Mouse (Mus musculus): ENCODE data around the gene Exoc6b. TPM values are rescaled to one million over a fixed set of nuclear protein-coding genes. Genes with fewer than 3 reads are reported as not detected.
A peak's percentile ranks its signal among the peaks of the same experiment; 100 is the strongest.

Gene Exoc6b
- total RNA-seq, 2 experiments from 2014 or later = 81.3 to 85.1 TPM

DNA sequence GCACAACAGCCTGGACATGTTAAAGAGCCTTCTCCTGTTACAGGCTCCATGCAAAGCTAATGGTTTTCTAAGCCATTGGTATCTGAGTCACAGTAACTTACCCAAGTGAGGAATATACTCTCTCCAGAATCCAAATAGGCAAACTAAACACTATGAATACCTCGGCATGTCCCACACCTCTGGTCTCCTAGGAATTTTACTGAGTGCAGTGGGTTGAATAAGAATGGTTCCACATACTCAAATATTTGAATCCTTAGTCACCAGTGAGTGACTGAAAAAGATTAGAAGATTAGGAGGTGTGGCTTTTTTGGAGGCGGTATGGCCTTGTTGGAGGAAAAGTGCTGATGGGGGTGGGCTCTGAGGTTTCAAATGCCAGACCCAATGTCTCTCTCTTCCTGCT lies 55.4 kb downstream of the Exoc6b start:
- DNase-seq (ENCODE audit: low spot score in 2 of 2) = no peak
- intact Hi-C loops (cut with DNase I) = loop anchor here (5.0 to 10.0 kb wide), 2 partner anchors 92 to 419 kb away; partner anchors contain the start of gene Cyp26b1

DNA sequence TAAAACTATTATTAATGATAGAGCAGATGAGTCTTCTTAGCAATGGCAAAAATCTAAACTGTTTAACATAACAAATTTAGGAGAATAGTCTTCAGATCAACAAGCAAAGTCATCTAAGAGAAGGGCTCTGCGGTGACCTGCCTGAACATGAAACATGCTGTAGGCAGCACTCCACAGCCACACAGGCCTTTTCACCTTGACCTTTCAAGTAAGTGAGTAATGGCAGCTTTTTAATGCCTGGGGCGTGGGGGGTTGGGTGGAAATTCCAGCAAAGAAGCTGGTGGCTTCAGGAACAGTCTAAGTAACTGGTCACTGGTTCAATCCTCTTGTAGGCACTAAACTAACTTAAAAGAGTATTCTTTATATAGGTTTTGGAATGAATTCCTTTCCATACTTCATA lies 58.9 kb downstream of the Exoc6b start:
- no peak for DNase-seq (ENCODE audit: low spot score in 2 of 2)
- intact Hi-C loops (cut with DNase I) = loop anchor here (5.0 to 10.0 kb wide), 2 partner anchors 88 to 416 kb away; partner anchors contain the start of gene Cyp26b1

DNA sequence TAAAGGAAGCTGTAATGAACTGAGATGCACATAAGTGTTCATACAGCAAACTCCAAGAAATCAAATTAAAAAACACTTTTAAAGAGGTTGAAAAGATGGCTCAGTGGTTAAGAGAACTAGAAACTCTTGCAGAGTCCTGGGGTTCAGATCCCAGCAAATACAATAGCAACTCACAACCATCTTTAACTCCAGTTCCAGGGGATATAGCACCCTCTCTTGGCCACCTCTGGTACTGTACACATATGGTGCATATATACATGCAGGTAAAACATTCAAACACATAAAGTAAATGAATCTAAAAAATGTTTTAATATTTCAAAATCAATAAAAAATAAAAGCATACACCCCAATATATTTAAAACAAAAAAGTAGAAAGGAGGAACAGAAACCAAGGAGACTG lies 73.9 kb downstream of the Exoc6b start:
- no peak for DNase-seq (ENCODE audit: low spot score in 2 of 2)
- intact Hi-C loops (cut with DNase I) = no loop called here

DNA sequence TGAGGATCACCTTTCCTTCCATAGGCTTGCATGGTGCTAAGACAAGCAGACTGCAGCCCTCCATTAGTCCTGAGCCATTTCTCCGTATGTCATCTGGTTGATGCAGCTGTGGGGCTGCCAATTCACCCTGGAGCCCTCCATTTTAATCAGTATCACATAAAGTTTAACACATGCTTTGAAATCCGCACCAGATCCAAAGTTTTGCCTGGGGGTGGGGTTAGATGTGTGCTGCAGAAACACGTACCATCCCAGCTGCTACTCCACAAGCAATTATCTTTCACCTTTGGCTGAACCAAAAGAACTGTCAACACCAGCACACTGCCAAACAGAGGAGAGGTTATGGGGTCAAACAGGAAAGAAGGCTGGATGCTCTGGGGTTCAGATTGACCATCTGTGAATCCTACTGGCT lies 92.7 kb downstream of the Exoc6b start:
- no peak for DNase-seq (ENCODE audit: low spot score in 2 of 2)
- intact Hi-C loops (cut with DNase I) = no loop called here

DNA sequence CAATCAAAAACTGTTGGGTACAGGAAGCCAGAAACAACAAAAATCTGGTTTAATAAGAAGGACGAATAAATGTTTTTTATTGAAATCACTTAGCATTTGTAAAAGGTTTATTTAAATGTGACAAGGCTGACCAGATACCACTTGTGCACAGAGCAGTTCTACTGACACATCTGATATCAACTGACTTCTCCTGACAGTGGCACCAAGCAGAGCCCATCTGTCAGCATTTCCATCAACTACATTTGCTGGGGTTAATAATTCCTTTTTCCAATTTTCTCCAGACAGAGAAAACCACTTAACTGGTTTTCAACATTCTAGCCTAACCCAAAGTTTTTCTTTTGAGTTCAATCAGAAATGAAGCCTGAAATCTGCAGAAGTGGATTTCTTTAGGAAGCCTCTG lies 100.8 kb downstream of the Exoc6b start:
- no peak for DNase-seq (ENCODE audit: low spot score in 2 of 2)
- intact Hi-C loops (cut with DNase I) = no loop called here

DNA sequence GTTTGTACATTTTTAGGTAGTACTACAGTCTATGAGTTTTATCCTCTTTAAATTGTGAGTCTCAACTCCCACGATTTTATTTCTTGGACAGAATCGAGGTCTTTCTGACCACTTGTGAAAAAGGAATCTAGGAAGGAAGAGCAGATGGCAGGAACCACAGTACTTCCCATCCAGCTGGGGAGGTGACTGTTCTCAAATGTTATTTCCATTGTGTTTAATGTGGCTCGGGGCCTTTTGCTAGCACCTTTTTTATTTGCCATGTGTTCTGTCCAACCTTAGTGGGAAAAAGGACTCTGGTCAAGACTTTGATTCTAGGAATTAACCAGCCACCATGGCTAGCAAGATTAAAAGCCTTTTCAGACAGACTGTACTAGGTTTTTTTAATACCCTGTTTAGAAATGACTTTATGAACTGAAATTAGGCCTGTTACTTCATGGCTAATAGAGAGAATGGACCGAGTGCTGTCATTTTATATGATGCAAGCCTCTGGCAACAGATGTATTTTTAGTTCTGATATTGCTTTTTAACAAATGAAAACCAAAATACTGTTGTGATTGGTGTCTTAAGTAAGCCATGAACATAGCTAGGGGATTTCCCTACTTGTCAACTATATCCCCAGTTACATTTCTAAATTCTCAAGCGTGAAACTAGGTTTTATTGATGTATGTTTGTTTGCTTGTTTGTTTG lies 104.4 kb downstream of the Exoc6b start:
- DNase-seq (ENCODE audit: low spot score in 2 of 2) = peak in 1 of 2 experiments; percentile 48
- intact Hi-C loops (cut with DNase I) = no loop called here

DNA sequence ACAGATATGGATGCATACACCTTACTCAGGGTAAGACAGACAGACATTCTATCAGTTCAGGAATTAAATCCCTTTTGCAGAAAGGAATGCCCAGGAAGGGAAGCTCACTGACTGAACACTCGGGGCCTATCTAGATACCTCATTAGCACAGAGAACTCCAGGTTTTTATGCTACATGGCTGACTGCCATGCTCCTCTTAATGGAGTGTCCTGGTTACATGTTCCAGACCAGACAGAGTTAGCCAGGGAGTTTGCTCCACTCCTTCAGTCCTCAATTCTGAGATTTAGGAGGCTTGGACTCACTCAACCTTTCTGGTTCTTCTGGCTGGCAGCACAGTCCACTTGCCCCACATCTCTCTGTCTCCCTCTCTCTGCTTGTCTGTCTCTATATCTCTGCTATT lies 106.3 kb downstream of the Exoc6b start:
- intact Hi-C loops (cut with DNase I) = no loop called here
- no peak for DNase-seq (ENCODE audit: low spot score in 2 of 2)

DNA sequence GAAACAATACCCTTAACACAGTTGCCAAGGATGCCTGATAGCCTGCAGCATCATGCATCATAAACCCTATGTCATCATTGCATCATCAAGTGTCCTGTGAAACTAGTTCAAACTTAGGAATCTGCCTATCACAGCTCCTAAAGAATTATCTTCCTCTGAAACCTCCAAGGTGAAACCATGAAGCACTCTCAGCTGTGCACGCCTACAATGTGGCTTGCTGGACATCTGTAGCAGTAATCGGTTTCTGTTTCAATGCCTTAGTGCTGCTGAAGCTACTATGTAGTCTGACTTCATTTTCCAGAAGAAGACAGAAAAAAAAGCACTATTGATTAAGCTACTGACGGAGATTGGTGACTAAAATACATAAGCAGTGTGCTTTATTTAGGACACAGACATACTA lies 107.5 kb downstream of the Exoc6b start:
- DNase-seq (ENCODE audit: low spot score in 2 of 2) = no peak
- intact Hi-C loops (cut with DNase I) = no loop called here

DNA sequence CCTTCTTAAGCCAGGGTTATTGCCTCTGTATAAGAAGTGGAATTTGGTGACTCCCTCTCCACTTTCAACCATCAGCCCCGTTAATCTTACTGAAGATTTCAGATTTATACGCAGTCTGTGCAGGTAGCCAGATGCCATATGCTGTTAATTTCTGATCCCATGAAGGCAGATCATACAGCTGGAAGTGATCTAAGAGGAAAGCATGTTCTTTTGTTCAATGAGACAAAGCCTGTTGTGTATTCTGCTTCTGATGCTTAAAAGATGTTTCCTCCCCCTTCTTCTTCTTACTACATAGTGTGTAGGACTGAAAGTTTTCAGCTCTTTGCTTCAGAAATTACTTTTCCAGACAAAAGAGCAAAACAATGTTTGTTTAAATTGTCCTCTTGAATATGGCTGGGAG lies 109.8 kb downstream of the Exoc6b start:
- DNase-seq (ENCODE audit: low spot score in 2 of 2) = no peak
- intact Hi-C loops (cut with DNase I) = no loop called here

DNA sequence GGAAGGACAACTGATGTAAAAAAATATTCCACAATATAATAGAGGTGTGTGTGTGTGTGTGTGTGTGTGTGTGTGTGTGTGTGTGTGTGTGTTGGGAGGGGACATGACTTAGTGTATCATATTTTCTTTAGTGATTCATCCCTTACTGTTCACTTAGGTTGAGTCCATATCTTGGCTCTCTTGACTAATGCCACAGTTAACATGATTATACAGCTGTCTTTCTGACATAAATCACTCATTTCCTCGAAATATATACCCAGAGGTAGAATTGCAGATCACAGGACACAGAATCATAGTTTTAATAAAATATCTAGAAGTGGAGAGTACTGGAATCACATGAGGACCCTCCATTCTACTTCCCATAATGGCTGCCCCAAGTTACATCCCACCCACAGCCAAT lies 117.7 kb downstream of the Exoc6b start:
- intact Hi-C loops (cut with DNase I) = no loop called here
- DNase-seq (ENCODE audit: low spot score in 2 of 2) = no peak

DNA sequence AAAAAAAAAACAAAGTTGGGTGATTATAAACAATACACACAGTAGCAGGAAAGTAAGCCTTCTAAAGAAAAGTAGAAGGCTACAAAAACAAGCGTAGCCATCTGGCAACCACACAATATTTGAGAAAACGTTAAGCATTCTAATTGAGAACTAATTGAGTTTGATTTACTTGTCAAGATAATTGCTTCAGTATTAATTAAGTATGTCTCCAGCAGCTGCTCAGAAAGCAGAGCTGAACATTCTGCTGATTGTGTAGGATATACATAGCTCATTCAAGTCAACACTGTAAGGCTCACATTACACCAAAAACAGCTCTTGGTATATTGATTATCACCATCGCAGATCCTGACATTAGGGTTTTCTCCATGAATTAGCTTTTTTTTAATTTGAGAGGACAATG lies 122.7 kb downstream of the Exoc6b start:
- DNase-seq (ENCODE audit: low spot score in 2 of 2) = no peak
- intact Hi-C loops (cut with DNase I) = no loop called here

DNA sequence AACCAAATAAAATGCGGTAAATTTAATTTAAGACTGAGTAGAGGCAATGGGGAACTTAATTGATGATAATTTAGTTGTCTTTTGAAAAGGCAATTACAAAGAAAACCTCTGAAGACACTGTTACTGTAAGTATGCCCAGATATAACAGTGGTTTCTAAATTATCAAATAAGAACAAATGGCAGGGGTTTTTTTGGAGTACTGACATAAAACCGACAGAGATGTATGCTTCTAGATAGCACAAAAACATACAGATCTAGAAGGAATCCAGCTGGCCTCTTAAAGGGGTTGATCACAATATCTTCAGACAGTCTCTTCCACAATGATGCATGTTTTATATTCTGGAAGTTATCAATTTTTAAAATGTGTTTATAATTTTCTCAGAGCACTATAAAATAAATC lies 123.2 kb downstream of the Exoc6b start:
- no peak for DNase-seq (ENCODE audit: low spot score in 2 of 2)
- intact Hi-C loops (cut with DNase I) = no loop called here

DNA sequence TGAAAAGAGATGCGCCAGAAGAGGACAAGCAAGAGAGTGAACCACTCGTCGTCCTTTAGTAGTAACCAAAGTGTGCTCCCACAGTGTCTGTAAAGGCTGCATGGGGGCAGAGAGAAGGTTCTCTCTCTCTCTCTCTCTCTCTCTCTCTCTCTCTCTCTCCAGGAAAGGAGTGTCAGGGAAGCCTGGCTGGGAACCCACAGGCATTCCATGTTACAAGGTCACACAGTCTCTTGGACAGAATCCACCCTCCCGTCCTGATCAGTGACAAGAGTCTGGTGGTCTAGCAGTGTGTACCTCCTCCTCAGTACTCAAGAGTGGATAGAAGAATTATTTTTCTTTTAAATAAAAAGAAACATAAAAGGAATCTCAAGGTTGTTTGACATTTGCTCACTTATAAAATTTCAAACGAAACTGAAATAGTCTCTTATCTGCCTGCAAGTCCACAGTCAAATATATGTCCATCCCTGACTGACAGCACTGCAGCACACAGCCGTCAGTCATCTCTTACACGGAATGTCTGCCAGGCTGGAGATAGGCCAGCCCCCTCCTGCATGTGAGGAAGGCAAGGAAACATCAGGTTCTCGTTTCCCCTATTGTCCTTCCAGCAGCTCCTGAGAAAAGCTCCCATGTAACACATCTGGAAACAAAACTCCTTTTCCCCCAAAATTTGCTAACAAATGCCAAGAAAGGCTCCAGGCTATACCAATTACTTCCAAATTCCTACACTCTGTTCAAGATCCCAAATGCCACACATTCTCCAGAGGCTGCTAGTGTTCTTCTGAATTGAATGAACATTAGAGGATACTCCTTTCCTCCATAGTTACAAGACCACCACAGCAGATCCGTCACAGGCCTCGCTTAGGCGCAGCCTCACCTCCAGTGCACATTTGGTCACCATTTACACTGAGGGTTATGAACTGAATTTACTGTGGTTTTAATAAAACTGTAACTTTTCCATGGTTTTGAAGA lies 136.1 kb downstream of the Exoc6b start:
- intact Hi-C loops (cut with DNase I) = no loop called here
- DNase-seq (ENCODE audit: low spot score in 2 of 2) = no peak

DNA sequence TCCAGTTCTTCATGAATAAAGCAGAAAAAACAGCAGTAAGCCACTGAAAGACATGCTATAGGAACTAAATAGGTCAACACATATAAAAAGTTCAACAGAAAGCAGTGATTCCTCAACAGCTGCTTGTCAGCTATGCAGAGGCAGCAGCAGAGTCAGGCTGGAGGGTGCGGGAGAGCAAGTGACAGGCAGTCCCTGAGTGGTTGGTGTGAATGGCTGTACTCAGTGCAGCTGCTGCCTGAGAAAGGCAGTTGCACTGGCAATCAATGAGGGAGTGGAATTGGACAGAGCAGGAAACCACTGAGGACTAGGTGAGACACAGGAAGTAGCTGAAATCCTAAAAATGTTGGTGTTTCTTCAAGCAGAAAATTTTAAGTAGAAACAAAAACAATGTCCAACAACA lies 138.3 kb downstream of the Exoc6b start:
- intact Hi-C loops (cut with DNase I) = no loop called here
- peak in 1 of 2 experiments; percentile 35 for DNase-seq (ENCODE audit: low spot score in 2 of 2)

DNA sequence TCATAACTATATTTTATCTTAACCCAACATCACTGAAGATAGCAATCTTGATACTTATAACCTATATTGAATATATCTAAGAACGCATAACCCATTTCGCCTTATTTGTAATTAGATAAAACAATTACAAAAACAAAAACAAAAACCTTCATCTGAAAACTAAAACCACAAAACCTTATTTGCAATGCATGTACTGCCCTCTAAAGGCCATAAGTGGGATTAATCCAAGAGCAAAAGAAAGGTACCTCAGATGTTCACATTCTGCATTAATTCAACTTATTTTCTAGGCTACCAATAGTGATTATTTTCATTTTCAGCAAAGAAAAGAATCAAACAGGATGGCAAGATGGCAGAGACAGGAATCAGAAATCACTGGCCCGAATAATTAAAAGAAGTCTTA lies 143.2 kb downstream of the Exoc6b start:
- no peak for DNase-seq (ENCODE audit: low spot score in 2 of 2)
- intact Hi-C loops (cut with DNase I) = loop anchor here (5.0 kb wide), 1 partner anchor 519 kb away; no protein-coding TSS in a partner anchor

DNA sequence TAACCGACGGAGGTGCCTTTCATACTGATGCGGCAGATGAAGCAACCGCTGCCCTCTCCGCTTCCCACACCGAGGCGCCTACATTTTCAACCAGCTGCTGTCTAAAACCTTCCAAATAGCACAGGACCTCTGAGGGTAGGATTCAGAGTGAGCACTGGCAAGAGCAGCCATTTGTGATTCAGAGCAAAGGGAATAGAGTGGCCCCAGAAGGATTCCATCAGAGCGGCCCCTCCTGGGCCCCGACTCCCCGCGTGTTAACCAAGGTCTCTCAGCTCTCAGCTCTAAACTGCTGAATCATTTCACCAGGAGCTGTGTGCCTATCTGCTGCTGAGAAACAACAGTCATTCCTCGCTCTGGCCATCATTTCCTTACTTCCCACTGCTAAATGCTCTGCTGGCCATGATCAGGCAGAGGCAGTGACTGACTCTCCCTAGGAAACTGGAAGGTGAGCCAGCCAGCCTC lies 145.5 kb downstream of the Exoc6b start:
- intact Hi-C loops (cut with DNase I) = loop anchor here (5.0 kb wide), 1 partner anchor 89 kb away; no protein-coding TSS in a partner anchor
- peak in 1 of 2 experiments; percentile 48 for DNase-seq (ENCODE audit: low spot score in 2 of 2)

DNA sequence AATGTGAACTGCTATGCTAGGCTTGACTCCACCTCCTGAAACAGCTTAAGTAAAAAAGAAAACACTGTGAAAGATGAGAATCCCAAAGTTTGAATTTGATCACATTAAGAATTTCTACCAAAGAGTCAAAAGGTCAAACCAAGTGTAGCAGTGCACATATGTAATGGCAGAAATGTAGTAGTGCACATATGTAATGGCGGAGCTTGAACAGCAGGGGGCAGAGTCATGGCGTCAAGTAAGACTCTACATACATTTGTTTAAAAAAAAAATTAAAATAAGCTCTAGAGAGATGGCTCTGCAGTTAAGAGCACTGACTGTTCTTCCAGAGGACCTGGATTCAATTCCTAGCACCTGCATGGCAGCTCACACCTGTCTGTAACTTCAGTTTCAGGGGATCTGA lies 153.0 kb downstream of the Exoc6b start:
- DNase-seq (ENCODE audit: low spot score in 2 of 2) = no peak
- intact Hi-C loops (cut with DNase I) = no loop called here

DNA sequence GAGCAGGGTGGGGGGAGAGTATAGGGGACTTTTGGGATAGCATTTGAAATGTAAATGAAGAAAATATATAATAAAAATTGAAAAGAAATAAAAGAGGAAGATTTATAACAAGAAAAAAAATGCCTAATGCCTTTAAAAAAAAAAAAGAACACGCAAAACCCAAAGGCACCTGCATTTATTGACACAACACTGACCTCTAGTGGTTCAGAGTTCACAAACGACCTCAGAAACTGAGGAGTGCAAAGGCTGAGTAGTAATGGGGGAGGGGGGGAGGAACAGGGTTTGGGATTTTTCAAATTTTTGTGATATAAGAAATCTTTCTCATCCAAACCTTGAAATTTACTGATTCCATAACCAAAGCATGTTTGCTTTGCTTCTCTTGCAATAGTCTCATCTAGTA lies 156.9 kb downstream of the Exoc6b start:
- intact Hi-C loops (cut with DNase I) = loop anchor here (5.0 kb wide), 5 partner anchors 320 to 815 kb away; partner anchors contain the start of gene Cyp26b1
- peak in 1 of 2 experiments; percentile 43 for DNase-seq (ENCODE audit: low spot score in 2 of 2)

DNA sequence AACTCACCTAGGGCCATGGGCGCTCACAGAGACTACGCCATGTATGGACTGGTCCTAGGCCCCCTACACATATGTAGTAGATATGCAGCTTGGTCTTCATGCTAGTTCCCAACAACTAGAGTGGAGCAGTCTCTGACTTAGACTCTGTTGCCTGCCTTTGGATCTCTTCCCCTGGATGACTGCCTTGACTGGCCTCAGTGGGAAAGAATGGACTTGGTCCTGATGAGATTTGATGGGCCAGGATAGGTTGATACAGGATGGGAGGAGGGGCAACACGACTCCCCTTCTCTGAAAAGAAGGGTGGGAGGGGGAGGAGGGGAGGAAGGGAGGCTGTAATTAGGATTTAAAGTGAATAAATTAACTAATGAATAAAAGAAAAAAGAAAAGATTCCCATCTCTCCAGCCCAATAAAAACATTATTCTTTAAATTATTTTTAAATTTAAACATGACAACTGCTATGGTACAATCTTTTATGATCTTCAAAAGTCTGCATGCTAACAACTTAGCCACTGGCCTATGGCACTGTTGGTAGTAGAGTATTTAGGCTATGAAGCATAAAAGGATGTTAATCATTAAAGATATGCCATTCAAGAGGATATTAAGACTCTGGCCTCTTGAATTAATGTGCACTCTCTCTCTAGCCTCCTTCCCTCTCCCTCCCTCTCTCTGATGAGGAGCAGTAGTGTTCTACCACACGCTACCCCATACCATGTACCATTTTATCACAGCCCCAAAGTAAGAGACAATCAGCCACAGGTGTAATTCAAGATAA lies 170.1 kb downstream of the Exoc6b start:
- intact Hi-C loops (cut with DNase I) = no loop called here
- DNase-seq (ENCODE audit: low spot score in 2 of 2) = no peak

DNA sequence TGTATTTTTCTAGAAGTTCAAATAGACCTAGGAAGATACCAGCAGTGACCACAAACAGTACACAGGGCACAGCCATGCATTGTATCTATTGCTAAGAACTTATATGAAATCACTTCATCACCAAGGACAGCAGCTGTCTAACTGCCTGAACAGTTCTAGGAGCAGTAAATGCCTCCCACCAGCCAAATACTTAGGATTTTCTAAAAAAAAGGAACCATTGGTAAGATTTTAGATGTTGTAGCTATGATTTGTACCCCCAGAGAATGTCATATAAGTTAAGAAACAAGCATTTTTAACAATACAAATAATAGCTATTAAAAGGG lies 175.6 kb downstream of the Exoc6b start:
- intact Hi-C loops (cut with DNase I) = no loop called here
- DNase-seq (ENCODE audit: low spot score in 2 of 2) = no peak

Data from left cerebral cortex, postnatal 25 days (tissue).